Mouse (Mus musculus) cortical plate, adult 2 months (tissue): ENCODE measurements around the gene Stat2. TPM values are rescaled to one million over a fixed set of nuclear protein-coding genes. Genes with fewer than 3 reads are reported as not detected.
A peak's percentile ranks its signal among the peaks of the same experiment; 100 is the strongest.
"Not testable (repeated sequence)": the region's sequence is repeated elsewhere in the genome, so short reads cannot be mapped to it uniquely, and the experiment has no call there.

ENCODE experiments used
- H3K27ac ChIP-seq: fragments of 200-500 bp; 2 replicates; pipeline ENCODE4 v1.5.1; 2012; ENCODE audit warnings: low read length, control low read depth, inconsistent platforms; ENCODE audit not compliant: insufficient read depth
- H3K4me1 ChIP-seq: fragments of 200-500 bp; 2 replicates; pipeline ENCODE4 v1.6.1; 2011; ENCODE audit warnings: low read length; ENCODE audit not compliant: control insufficient read depth, insufficient read depth
- H3K4me3 ChIP-seq: fragments of 200-500 bp; 2 replicates; pipeline ENCODE4 v1.5.1; 2011; ENCODE audit warnings: mild to moderate bottlenecking, low read length, control low read depth; ENCODE audit not compliant: insufficient read depth
- CTCF ChIP-seq: fragments of 200-500 bp; IDR thresholded peaks from 2 replicates; pipeline ENCODE4 v1.5.1; 2011; ENCODE audit warnings: mild to moderate bottlenecking, control low read depth, low read length; ENCODE audit not compliant: insufficient read depth; ENCODE audit errors: extremely low read depth
- POLR2A ChIP-seq: fragments of 200-500 bp; IDR thresholded peaks from 2 replicates; pipeline ENCODE4 v1.6.1; 2011; ENCODE audit warnings: mild to moderate bottlenecking, low read length, control low read depth; ENCODE audit not compliant: insufficient read depth; ENCODE audit errors: extremely low read depth
- polyA plus RNA-seq: library from polyadenylated mRNA; depleted of rRNA; stranded (reverse); fragments of >200 nt; gene quantifications from 2 replicates; pipeline ENCODE4 v1.2.3, GENCODE M21; 2012

The Stat2 gene
- polyA plus RNA-seq, 1 experiment: 33.5 TPM

DNA sequence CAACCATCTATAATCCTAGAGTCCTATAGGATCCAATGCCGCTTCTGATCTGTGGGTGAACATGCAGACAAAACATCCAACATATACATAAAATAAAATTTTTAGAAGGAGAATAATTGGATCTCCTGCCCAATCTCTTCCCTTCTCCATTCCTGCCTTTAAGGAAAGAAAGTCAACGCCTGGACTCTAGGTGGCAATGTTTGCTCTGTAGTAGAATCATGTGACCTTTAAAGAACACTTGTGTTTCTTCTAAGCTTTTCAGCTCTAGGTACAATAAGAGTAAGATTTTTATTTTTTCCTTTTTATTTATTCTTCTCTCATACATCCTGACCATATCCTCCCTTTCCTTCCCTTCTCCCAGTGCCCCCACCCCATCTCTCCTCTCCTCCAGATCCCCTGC is 1.5 kb downstream of the Stat2 start:
- 0 out of 2 replicates have a peak, but pooled peaks cover 1% of the 10 kb centered on the region for H3K4me1 ChIP-seq
- no peak overlapping the region for H3K4me3 ChIP-seq
- H3K27ac ChIP-seq: no peak overlapping the region
- TF ChIP-seq POLR2A (no peak), CTCF (no peak)

DNA sequence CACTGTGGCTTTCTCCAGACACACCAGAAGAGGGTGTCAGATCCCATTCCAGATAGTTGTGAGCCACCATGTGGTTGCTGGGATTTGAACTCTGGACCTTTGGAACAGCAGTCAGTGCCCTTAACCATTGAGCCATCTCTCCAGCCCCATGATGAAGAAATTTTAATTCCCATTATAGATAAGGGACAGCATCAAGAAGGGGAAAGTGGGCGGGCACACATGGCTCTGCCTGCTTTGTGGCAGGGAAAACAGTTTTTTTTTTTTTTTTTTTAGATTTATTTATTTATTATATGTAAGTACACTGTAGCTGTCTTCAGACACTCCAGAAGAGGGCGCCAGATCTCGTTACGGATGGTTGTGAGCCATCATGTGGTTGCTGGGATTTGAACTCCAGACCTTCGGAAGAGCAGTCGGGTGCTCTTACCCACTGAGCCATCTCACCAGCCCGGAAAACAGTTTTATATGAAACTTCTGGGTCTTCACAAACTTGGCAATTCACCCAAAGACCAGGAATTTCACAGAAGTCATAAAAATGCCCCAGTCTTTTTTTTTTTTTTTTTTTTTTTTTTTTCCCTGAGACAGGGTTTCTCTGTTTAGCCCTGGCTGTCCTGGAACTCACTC is 2.6 kb downstream of the Stat2 start:
- H3K4me1 ChIP-seq, H3K27ac ChIP-seq, H3K4me3 ChIP-seq: not testable (repeated sequence)

DNA sequence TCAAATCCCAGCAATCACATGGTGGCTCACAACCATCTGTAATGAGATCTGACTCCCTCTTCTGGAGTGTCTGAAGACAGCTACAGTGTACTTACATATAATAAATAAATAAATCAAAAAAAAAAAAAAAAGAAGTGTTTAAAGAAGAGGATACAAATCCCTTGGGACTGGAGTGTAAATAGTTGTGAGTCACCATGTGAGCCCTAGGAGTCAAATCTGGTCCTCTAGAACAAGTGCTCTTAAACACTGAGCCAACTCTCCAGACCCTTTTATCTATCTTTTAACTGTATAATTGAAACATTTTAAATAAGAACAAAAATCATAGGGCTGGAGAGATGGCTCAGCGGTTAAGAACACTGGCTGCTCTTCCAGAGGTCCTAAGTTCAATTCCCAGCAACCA is 5.0 kb downstream of the Stat2 start:
- H3K4me1 ChIP-seq, H3K4me3 ChIP-seq, H3K27ac ChIP-seq: not testable (repeated sequence)

DNA sequence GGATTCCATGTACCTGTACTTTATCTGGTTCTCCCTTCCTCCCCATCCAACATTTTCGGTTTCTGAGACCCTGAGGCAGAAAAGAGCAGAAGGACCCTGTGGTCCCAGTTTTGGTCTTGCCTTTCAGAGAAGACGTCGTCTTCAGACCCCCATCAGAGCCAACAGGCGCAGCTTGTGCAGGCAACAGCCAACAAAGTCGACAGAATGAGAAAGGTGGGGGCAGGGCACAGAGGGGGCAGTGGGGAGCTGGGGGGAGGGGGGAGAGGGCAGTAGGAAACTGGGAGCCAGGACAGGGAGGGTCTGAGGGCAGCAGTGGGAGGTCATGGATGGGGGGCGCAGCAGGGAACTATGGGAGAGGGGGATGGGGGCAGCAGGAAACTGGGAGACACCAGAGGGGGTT is 7.8 kb downstream of the Stat2 start:
- Histone ChIP-seq H3K27ac (no peak overlapping the region), H3K4me3 (no peak overlapping the region), H3K4me1 (no peaks in the 10 kb centered on the region)
- TF ChIP-seq CTCF: no peak
- no peak for TF ChIP-seq POLR2A

DNA sequence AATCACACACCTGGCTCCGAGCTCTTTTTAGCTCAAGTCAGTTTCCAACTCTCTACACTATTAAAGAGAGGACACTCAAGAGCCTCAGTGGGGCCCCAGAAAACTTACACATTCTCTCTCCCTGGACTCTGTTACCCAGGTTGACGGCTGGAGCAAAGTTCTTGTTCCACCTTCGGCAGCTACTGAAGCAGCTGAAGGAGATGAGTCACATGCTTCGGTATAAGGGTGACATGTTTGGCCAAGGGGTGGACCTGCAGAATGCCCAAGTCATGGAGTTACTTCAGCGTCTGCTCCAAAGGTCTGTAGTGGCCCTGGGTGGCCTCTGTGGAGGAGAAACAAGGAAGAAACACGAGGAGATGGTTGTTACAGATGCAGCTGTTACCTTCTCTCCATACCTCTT is 10.6 kb downstream of the Stat2 start:
- H3K4me1 ChIP-seq: no peaks in the 10 kb centered on the region
- TF ChIP-seq CTCF: no peak
- no peak for TF ChIP-seq POLR2A
- H3K27ac ChIP-seq: no peak overlapping the region

DNA sequence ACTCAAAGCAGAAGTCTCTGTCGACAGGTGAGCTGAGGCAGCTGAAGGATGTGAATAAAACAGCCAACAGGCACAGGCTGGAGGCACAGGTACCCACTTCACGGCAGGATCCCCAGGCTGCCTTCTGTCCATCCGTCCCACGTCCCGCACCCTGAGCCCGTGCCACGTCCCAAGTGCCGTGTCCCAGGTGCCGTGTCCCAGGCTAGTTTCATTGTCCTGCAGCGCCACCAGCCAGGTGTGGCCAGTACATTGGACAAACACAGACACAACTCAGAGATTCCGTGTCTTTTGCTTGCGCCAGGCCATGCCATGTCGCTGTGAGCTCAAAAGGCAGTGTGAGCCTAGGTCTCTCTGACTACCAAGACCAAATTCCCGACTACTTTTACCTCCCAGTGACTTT is 11.3 kb downstream of the Stat2 start:
- no peak overlapping the region for H3K4me3 ChIP-seq

More for the DNA sequence above, 10.6 kb downstream of the Stat2 start:
- no peak overlapping the region for H3K4me3 ChIP-seq

DNA sequence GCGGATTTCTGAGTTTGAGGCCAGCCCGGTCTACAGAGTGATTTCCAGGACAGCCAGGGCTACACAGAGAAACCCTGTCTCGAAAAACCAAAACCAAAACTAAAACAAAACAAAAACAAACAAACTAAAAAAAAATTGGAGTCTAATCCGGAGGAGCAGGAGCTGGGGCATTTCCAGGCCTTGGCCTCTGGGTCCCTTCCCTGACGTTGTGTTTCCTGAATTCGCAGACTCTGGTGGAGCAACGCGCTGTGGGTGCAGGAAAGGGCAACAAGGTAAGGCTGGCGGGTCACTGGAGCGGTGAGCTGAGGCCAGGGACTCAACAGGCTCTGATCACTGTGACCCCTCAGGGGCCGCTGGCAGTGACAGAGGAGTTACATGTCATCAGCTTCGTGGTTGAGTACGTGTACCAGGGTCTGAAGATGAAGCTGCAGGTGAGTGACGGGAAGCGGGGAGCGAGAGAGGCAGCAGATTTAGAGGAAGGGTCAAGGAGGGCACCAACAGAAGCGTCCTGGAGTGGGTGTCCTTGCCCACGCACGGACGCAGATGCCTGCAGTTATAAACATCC is 12.6 kb downstream of the Stat2 start:
- Histone ChIP-seq H3K27ac (no peak overlapping the region), H3K4me3 (no peak overlapping the region), H3K4me1 (no peaks in the 10 kb centered on the region)
- TF ChIP-seq CTCF: no peak
- no peak for TF ChIP-seq POLR2A

More for the DNA sequence above, 11.3 kb downstream of the Stat2 start:
- no peak overlapping the region for H3K27ac ChIP-seq
- H3K4me1 ChIP-seq: no peaks in the 10 kb centered on the region
- TF ChIP-seq POLR2A (no peak), CTCF (no peak)

DNA sequence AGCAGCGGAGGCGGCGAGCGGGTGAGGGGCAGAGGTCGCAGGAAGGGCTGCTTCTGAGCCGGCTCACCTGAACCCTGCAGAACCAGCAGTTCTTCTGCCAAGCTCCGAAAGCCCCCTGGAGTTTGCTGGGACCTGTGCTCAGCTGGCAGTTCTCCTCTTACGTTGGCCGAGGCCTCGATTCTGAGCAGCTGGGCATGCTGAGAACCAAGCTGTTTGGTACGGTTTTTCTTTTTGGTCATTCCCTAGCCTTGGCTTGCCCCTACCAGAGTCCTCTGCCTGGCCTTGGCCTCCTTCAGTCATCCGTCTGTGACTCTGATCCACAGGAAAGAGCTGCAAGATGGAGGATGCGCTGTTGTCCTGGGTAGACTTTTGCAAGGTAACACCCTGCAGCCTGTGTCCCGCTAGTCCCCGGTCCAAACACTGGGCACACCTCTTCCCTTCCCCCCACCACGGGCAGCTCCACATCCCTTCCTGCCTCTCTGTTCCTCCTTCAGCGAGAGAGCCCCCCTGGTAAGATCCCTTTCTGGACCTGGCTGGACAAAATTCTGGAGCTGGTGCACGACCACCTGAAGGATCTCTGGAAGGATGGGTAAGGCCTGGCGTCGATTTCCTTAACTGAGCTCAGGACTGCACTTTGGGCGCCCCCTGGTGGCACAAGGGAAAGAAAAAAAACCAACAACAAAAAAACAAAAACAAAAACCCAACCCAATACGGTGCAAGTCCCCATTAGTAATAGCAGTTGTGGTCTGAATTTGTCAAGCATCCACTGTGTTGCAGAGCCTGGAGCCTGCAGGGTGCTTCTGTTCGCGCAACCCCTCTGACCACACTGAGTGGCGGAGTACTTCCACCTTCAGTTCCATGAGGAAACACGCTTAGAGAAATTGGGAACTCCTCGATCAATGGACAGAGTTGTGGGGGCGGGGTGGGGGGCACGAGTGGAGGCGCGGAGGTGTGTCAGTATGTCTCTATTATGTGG is 13.5 kb downstream of the Stat2 start:
- Histone ChIP-seq H3K27ac (no peak overlapping the region), H3K4me1 (no peaks in the 10 kb centered on the region), H3K4me3 (no peak overlapping the region)
- TF ChIP-seq POLR2A: no peak
- peak; percentile 76 for TF ChIP-seq CTCF

DNA sequence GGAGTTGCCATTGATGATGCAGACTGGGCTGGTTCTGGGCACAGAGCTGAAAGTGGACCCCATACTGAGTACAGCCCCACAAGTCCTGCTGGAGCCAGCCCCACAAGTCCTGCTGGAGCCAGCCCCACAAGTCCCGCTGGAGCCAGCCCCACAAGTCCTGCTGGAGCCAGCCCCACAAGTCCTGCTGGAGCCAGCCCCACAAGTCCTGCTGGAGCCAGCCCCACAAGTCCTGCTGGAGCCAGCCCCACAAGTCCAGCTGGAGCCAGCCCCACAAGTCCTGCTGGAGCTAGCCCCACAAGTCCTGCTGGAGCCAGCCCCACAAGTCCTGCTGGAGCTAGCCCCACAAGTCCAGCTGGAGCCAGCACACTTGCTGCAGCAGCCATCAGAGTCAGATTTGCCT is 20.2 kb downstream of the Stat2 start:
- H3K4me1 ChIP-seq, H3K27ac ChIP-seq: not testable (repeated sequence)

DNA sequence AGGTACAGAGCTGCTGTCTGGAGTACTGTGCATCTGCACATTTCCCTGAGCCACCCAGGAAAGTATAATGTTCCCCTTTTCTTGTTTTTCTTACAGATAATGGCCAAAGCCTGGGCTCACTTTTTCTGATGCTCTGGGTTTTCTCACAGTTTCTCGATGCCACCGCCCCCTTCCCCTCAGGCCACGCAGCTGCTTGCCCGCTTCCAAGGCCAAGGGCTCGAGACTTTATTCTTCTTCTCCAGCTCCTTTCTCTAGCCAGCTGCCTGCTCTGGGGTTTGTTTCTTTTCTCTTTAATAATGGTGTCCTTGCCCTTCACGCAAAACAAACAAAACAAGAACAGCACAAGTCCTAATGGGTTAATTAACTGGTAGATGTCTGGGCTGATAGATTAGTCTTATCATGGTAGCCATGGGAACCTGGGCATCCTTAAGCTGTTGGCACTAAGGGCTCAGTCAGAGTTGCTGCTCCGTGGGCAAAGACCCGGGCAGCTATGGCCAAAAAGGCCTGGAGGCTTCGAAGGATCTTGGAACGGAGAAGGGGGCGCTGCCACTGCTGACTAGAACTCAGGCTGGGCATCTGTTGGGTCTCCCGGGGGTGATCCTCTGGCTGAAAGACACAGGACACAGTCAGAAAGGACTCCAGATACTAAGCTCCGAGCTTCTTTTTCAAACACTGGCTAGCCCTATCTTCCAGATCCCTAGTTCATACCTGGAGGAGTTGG is 26.2 kb downstream of the Stat2 start:
- no peak overlapping the region for H3K4me3 ChIP-seq
- no peaks in the 10 kb centered on the region for H3K4me1 ChIP-seq
- no peak overlapping the region for H3K27ac ChIP-seq
- TF ChIP-seq POLR2A (no peak), CTCF (no peak)

More for the DNA sequence above, 20.2 kb downstream of the Stat2 start:
- not testable (repeated sequence) for H3K4me3 ChIP-seq
